Mouse (Mus musculus) gastrocnemius, postnatal 25 days (tissue): ENCODE data around the gene 4930415O20Rik. TPM values are rescaled to one million over a fixed set of nuclear protein-coding genes. Genes with fewer than 3 reads are reported as not detected.

Experiments
- DNase-seq: peaks from one replicate; pipeline ENCODE4 v3.0.0; 2022
- long read RNA-seq, 2 experiments: library from polyadenylated mRNA; stranded (forward); transcript quantifications; one replicate each; pipeline ENCODE4 v2.0.0; 2021
- total RNA-seq, 2 experiments: library from RNA; stranded (reverse); gene quantifications; 1 replicate in 1 of 2; 2 replicates in 1 of 2; pipeline ENCODE4 v1.2.3; 2021

Gene 4930415O20Rik
- under 1 TPM in 1 of 2 experiments, not detected in 1; 0.74 TPM for total RNA-seq
- long read RNA-seq, experiment 1 = 0 reads
- long read RNA-seq, experiment 2, partial matches to known transcripts = 0 of 1 reads
- long read RNA-seq, experiment 2, other reads (novel, unspliced or antisense) = 1 of 1 reads

GRCm38 (mm10) chr15:98570873-98571538, at the start of gene 4930415O20Rik, which contains the start of gene Ccnt1:
Gene 4930415O20Rik, plus strand, starts transcription at chr15:98571004.
Gene Ccnt1, minus strand, starts transcription at chr15:98570923.
- no peak for DNase-seq

GRCm38 (mm10) chr15:98521245-98521644, 49.6 kb upstream of the 4930415O20Rik start:
- no peak for DNase-seq

- DNase-seq = no peak
Measured at GRCm38 (mm10) chr15:98526057-98526456, 44.7 kb upstream of the 4930415O20Rik start.

- no peak for DNase-seq
Measured at GRCm38 (mm10) chr15:98527056-98527771, 43.6 kb upstream of the 4930415O20Rik start.

GRCm38 (mm10) chr15:98528066-98528563, 42.7 kb upstream of the 4930415O20Rik start:
- no peak for DNase-seq

- DNase-seq = no peak
Measured at GRCm38 (mm10) chr15:98532281-98532680, 38.5 kb upstream of the 4930415O20Rik start.

GRCm38 (mm10) chr15:98533035-98533531, 37.7 kb upstream of the 4930415O20Rik start:
- no peak for DNase-seq

GRCm38 (mm10) chr15:98533881-98534627, 36.8 kb upstream of the 4930415O20Rik start, which contains the start of gene Kansl2:
Gene Kansl2, minus strand, starts transcription at chr15:98534264.
- DNase-seq = peak; percentile 99

GRCm38 (mm10) chr15:98535921-98536320, 34.9 kb upstream of the 4930415O20Rik start:
- DNase-seq = no peak

- no peak for DNase-seq
Measured at GRCm38 (mm10) chr15:98536828-98537510, 33.8 kb upstream of the 4930415O20Rik start.

GRCm38 (mm10) chr15:98537923-98538322, 32.9 kb upstream of the 4930415O20Rik start:
- no peak for DNase-seq

- no peak for DNase-seq
Measured at GRCm38 (mm10) chr15:98541064-98541463, 29.7 kb upstream of the 4930415O20Rik start.

- DNase-seq = no peak
Measured at GRCm38 (mm10) chr15:98543341-98543740, 27.5 kb upstream of the 4930415O20Rik start.

- DNase-seq = no peak
Measured at GRCm38 (mm10) chr15:98545151-98545550, 25.7 kb upstream of the 4930415O20Rik start.

- DNase-seq = no peak
Measured at GRCm38 (mm10) chr15:98546843-98547242, 24.0 kb upstream of the 4930415O20Rik start.

- DNase-seq = no peak
Measured at GRCm38 (mm10) chr15:98552758-98553157, 18.0 kb upstream of the 4930415O20Rik start.

- peak; percentile 50 for DNase-seq
Measured at GRCm38 (mm10) chr15:98555881-98556280, 14.9 kb upstream of the 4930415O20Rik start.

- DNase-seq = no peak
Measured at GRCm38 (mm10) chr15:98557186-98557585, 13.6 kb upstream of the 4930415O20Rik start.

GRCm38 (mm10) chr15:98566973-98567277, 3.9 kb upstream of the 4930415O20Rik start:
- no peak for DNase-seq

- DNase-seq = peak; percentile 100
Measured at GRCm38 (mm10) chr15:98567278-98568134, 3.3 kb upstream of the 4930415O20Rik start.
